Mouse (Mus musculus) lung, postnatal 4 days (tissue): ENCODE results near the gene Tuba3b.

Experiments
- DNase-seq, 2 experiments: peaks; one replicate each; pipeline ENCODE4 v3.0.0; 2021

Gene Tuba3b

DNA sequence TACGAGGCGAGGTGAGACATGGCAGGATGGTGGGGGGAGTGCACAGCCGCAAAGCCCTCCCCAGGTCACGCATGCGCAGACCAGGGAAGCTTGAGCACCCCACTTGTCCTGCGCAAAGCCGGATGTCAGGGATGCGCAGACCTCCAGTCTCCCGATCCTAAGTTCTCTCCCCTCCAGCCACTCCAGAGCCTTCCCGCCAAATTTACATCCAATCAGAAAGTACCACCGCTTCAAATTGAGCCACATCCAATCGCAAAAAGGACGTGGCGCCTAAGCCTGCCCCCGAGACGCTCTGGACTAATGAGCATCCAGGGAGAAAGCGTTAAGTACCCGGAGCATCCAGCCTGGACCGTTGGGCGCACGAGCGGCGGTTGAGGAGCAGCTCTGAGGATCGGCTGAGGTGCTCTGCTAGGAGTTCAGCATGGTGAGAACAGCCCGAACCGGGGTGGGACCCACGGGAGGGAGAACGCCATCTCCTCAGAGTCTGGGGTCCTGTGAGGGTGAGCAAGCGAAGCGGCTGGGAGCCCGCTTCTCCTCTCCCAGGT is at the start of gene Tuba3b:
Tuba3b (plus strand) TSS at position 92 of the 545 bp plus-strand sequence.
- no peak for DNase-seq

DNA sequence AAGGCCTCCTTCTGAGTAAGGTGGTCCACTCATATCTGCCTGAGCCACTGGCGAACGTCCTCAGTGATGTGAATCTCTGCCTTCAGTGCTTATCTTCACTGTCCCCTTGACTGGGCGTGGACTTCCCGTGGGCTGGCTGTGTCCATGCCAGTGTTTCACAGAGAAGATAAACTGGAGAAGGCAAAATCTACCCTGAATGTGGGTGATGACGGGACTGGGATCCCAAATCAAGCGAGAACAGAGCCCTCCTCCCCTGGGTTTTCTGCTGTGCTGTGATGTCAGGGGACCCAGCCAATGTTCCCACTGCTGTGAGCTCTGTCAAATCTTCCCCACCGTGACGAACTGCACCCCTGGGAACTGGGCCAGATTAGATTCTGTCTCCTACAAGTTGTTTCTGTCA is 48.3 kb upstream of the Tuba3b start:
- peak; percentile 41 to 62 for DNase-seq

DNA sequence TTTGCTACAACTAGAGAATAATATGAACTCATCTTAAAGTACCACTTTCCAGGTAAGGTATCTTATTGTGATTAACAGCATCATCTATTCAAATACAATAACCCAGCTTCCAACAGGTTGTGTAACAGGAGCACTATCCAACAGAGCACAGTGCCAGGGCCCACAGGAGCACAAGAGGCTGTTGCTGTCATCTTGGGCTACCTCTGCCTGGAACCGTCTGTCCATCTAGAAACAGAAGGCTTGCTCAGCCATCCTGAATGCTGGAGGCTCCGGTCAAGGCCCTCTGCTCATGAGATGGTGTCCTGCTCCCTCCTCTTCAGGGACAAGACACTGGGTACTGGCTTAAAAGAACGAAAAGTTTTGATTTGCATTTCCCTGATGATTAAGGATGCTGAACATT is 47.7 kb upstream of the Tuba3b start:
- DNase-seq, result no peak

DNA sequence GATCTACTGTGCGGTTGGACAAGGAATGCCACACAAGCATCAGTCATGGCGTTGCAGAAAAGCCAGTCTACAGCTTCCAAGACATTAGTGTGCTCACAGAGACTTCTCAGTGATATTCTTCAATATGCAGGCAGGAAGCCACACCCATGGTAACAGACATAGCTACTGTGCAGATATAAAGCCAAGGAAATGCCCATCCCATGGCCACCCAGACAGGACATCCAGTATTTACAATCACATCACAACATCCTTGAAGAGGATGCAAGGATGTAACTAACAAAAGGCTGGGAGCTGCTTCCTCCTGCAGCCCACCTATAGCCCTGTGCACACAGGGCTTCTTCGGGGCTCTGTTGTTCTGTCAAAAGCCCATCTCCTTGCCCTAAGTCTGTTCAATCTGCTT is 46.9 kb upstream of the Tuba3b start:
- DNase-seq, result peak; percentile 36 to 62

DNA sequence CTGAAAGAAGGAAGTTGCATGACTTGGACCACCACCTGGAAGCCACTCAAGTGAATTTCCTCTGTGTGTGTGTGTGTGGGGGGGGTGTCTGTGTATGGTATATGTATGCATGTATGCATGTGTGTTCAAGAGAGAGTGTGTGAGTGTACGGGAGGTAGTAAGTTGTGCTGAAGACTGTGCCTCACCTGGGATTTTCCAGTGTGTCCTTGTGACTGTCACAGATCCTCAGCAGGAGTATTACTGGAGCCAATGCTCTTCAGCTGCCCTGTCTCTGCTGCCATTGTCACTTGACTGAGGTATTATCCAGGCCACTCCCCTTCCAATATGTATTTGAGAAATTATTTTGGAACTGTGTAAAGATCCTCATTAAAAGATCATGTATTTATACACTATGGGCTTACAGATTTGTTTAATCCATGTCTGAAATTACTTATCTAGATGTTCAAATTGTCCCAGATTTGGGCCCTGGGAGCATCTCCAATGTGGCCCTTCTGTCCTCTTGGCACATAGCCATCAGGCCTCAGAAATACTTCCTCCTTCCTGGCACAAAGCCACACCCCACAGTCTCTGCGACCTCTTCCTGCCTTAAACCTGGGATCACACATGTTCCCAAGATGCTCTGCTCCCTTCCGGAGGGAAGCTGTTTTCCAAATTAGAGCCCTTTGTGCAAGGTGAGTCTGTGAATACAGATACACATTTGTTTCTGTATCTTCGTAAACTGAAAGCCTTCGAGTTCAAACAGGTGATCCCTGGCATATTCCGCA is 42.1 kb upstream of the Tuba3b start:
- no peak for DNase-seq

DNA sequence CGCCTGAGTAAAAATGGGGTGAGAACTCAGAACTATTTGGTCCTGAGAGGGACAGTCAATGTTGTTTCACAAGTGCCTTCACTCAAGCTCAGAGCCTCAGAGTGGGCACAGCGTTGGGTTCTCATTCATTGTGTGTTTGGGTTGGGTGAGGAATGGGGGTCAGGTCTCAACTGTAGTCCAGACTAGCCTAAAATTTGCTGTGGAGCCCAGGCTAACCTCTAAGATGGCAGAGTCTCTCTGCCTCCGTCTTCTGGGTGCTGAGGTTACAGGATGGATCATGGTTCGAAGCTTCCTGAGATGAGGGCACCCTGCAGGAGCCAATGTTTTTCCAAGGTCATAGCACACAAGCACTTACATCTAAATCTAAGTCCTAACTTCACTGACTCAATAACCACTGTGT is 38.8 kb upstream of the Tuba3b start:
- no peak for DNase-seq

DNA sequence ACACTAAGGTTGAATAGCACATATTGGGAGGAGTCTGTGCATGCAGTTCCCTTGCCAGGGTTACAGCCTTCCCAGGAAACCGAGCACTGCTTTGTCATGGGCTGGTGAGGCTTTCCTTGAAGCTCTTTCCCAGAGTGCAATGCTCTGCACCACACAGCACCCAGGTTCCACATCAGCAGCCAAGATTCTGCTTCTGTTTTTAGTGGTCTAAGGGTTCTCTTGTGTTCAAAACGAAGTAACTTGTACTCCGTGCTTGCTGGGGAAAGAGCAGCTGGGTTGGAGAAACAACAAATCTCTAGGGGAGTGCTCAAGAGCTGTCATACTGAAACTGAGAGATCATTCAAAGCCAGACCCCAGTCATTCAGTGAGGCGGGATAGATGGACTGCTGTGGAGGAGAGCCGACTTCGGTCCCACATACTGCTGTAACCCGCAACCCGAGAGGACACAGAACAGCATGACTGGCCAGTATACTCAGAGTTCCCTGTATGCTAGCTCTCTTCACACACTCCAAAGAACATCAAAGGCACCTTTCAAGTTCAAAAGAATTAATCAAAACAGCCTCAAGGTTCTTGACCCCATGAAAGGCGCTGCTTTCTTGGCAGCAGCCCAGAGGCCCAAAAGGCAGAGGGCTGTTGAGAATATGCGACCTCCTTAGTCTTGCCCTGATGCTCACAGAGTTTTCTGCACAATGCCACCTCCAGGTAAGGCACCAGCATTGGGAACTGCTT is 36.9 kb upstream of the Tuba3b start:
- DNase-seq, result peak; percentile 22 to 59

DNA sequence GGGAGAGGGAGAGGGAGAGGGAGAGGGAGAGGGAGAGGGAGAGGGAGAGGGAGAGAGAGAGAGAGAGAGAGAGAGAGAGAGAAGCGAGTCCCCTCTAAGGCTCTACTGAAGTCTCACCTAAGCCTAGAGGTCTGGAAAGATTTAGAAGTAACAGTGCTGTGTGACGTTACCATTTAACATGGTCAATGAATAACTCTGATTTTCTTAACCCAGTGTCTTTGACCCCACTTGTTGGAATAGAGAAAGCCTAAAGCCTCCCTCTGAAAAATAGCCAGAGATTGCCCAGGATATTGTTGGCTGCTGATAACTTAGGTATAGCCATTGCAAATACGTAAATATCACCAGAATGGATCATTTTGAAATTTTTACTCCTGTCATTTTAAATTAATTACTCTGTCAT is 35.8 kb upstream of the Tuba3b start:
- no peak for DNase-seq

DNA sequence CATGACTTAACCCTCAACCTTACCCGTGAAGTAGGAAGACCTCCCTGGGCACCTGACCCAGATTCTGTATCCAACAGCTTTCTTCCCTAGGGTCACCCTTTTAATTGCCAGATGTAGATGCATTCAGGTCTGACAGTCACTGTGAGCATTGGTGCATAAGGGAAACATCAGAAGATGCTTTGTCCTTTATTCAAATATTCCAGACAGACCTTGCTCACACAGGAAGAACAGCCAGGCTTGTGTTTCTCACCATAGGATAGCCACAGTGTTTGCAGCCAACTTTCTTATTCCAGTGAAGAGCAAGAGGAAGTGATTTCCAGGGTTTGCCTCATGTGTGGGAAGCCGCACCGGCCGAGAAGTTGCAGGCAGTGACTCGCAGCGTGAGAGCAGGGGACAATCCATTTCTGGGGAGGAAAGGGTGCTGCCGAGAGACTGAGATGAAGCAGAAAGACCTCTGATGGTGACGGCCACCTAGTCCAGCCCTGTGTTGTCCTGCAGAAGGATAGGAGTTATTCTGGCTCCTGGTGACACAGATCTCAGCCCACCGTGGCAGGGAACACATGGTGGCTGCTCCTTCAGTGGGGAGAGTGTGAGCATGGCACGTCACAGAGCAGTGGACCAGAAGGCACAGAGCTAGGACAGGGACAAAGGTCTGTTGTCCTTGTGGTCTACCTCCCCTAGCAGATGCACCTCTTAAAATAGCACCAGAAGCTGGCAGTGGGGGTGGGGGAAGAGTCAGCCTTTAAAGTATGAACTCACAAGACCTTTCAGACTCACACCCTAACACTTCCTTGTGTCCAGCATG is 34.0 kb upstream of the Tuba3b start:
- DNase-seq, result no peak

DNA sequence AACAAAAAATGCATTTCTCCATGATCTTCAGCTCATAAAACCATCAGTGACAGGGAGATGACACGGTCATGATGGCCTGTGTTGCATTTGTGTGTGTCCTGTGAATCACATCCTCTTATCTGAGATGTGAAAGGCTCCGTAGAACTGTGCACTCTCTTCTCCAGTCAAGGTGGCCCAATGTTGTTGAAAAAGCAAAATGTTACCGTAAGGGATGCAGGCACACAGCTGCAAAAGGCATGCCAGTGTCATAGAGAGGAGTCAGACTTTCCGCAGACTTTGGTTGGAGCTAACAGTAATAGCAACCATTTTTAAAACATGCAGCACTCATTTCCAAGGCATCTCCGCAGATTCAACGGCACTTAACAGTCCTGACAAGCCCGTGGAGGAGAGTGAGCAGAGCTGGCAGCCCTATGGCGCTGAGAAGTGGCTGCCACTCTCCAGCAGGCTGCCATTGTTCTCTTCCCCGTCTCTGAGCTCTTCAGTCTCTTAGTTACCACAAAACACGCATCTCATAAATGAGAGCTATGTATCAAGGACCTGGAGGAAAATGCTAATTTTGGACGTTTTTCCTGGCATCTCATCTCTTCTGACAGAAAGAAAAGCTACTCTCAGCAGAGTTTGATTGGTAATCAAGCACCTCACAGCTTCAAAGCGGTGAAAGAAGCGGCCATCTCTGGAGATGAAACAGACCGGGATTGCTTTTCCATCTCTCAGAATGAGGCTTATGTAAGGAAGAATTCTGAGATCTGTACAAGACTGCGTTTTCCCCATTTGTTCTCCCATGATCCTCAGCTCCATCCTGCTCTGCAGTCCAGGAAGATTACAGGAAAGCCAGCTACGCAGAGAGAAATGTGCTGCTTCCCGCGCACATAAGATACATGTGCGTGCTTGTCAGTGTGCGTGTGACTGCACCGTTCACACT is 30.2 kb upstream of the Tuba3b start:
- DNase-seq, result no peak

DNA sequence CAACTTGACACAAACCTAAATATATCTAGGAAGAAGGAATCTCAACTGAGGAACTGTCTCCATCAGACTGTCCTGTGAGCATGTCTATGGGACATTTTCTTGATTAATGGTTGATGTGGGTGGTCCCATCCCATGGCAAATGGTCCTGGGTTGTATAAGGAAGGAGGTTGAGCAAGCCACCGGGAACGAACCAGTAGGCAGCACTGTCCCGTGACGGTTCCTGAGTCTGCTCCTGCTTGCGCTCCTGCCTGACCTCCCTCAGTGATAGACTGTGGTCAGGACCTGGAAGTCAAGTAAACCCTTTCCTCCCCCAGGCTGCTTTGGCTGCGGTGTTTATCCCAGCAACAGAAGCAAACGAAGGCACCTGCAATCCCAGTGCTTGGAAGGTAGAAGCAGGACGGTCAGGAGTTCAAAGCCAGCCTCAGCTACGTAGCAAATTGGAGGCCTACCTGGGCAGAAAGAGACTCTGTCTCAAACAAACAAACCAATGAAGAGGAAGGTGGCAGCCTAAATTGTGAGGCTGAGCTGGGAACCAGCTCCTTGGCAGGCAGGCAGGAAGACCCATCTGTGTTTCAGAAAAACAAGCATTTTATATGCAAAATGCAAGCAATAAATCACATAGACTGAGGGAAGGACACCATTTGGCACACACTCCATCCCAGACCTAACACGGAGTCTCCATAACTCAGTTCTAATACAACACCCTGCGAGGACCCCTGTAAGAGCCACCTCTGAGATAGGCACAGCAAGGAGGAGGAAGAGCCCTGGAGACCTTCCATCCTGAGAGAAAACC is 24.9 kb upstream of the Tuba3b start:
- no peak for DNase-seq

DNA sequence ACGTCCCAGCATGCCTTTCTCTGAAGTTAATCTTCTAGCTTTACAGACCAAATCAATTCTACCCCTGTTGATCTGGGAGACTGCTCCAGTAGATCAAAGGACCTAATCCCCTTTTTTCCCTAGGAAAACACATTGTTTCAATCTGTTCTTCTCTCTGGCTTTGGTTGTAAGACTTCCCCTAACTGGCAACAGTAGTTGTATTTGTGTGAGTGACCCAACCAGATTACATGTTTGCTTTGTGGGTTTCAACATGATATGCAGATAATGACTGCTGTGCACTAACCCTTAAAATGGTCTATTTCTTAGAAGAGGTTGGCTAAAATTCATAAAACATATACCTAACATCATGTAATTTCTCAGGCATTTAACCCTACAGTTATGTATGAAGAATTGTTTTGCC is 24.0 kb upstream of the Tuba3b start:
- no peak for DNase-seq

DNA sequence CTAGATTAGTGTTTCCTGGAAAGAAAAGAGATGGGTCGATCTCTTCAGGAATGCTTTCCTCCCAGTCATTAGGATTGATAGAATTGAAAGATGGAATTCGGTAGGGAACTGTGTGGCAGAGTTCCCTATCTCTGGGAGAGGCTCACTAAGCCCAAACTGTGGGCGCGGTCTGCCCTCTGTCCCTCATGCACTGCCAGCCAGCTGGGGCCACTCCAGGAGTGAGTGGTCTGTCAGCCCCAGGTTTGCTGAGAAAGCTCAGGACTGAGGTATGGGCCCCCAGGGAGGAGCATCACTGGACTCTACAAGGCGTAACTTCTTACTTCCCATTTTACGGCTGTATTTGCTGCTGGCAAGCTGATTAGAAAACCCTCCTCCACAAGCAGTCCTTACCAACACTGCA is 23.5 kb upstream of the Tuba3b start:
- no peak for DNase-seq

DNA sequence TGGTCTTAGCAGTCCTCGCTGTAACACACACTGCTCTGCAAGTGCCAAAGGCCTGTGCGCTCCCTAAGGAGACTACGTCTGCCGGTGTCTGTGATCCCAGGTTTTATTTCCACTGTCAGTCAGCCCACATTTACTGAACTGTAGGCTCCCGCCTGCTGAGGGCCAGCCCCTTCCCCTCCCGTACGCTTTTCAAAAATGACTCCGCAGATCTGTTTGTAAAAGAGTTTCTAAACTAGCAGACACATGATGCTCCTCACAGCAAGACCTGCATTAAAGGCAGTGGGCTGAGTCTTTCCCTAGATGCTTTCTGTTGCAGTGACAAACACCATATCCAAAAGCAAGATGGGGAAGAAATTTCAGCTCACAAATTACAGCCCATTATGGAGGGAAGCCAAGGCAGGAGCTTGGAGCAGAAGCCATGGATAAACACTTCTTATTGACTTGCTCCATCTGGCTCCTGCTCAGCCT is 23.0 kb upstream of the Tuba3b start:
- no peak for DNase-seq

DNA sequence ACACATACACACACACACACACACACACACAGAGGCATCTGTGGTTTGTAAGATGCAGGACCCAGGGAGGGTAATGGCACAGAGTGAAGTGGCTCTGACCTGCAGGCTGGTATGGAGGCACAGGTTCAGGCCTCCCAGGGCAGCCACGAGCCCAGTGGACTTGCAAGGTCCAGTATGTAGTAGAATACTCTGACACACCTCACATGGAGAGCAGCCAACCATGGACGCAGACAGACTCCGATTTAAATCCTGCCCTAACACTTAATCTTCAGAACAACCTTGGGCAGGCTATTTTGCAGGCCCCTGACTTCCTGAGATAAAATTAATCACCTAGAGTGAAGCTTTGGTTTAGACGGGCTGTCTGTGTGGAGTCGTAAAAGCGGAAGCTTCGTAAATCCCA is 21.6 kb upstream of the Tuba3b start:
- no peak for DNase-seq

DNA sequence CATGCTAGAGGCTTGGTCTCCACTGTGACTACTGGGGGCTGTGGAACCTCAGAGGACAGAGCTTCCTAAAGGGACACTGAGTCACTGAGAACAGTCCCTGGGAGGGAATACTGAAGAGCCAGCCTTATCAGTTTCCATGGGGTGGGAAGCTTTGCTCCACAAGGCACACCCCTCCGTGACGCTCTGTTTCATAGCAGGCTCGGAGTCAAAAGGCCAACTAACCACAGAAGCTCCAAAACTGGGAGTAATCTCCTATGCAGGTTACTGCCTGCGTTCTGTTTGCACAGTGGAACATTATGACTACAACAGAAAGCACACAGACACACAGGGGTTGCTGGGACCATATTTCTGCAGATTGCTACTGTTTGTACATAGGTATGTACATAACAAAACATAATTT is 19.7 kb upstream of the Tuba3b start:
- no peak for DNase-seq

DNA sequence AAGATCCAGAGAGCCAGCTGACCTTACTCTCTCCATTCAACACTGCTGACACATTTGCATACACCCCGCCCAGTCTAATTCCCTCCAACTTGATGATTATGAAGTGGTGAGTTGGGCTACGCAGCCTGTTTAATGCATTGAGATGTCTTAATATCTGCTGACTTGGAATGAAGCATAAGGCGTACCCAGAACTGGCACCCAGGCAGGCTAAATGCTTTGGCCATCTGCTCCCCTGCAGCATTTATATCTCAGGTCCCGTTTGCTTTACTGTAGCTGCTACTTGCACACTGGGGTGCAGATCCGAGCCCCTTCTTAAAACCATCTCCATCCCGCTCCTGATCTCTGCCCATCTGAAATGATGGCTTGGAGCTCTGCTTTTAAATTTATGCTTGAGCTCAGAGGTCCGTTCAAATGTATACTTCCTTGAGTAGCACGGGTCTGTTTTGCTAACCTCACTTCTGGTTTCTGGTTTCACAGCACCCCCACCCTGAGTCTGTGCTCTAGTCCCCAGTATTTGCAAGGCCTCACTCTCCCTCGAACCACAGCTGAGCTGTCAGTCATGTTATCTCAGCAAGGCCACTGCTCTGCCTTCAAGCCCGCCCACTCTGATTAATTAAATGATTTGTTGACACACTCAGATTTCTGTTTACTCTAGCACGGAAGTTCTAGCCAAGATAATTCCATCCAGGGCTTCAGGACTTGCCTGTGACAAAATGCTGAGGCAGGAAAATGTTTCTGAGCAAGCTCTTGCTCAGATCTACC is 16.6 kb upstream of the Tuba3b start:
- DNase-seq, result peak; percentile 51 to 67

DNA sequence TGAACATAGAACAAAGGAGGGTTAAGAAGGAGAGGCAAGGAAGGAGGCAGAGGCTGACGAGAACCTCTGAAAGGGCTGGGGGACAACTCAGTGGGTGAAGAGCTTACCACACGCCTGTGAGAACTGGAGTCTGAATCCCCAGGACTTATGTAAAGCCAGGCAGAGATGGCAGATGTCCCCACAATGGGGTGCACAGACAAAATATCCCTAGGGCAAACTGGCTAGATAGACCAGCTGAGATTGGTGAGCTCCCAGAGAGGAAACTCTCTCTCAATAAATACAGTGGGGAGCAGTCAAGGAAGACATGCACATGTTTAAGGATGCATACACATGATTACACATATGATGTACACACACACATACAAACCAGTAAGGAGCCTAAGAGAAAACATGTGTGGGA is 11.4 kb upstream of the Tuba3b start:
- no peak for DNase-seq

DNA sequence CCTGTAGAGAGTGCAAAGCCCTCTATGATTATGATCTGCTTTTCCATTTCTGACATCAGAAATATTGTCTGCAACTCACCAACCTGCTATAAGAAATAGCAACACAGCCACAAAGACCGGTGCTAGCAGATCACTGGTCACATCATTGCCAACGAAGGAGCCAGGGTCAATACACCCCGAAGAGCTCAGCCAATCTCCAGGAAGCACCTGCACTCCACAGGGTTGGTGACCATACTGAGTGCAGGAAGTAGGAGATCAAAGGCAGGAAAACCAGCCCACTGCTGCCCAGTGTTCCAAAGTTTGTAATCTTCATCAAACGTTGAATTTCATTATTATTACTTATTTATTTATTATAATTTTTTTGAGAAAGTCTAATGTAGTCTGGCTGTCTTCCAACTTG is 10.9 kb upstream of the Tuba3b start:
- peak in 1 of 2 experiments; percentile 32 for DNase-seq

DNA sequence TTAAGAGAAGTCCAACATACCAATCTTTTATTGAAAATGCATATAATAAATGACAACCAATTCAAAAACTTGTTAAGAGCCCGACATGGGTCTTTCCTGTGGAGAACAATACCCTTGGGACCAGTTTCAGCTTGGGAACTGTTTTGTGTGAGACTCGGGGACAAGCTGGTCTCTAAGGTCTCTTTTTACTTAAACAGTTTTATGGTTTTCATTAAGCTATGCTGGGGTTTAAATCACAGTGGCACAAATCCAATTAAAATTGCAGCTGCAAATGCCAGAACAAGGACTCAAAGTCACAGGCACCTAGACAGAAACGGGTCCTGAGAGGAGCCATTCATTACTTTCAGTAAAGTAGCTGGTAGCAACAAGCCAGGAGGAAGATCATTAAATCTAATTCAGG is 10.4 kb upstream of the Tuba3b start:
- DNase-seq, result no peak

DNA sequence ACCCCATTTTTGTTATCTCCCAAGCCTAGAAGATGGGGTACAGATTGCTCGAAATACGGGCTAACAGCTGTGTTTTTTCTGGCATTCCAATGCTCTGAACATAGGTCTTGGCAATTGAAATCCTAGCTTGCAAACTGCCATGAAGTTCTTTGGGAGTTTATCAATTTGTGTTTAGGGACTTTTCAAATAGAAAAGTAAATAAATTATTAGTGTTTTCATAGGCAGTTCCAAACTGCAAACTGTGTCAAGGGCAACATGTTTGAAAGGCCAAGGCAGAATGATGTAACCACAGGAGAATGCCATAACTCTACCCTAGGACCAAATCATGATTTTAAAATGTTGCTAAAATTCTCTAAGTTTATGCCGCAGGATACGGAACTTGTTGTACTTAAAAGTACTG is 7.8 kb upstream of the Tuba3b start:
- DNase-seq, result no peak
